Mouse (Mus musculus) thymus, adult 2 months (tissue): Measurements from ENCODE around the gene Tmem30b.
"Not testable (repeated sequence)": the region's sequence is repeated elsewhere in the genome, so short reads cannot be mapped to it uniquely, and the experiment has no call there.

ENCODE experiments used
- CTCF ChIP-seq: fragments of 200-500 bp; IDR thresholded peaks from 2 replicates; pipeline ENCODE4 v1.5.1; 2012; ENCODE audit warnings: mild to moderate bottlenecking, control low read depth, low read length, moderate library complexity, borderline replicate concordance; ENCODE audit not compliant: control insufficient read depth, poor library complexity, insufficient read depth; ENCODE audit errors: extremely low read depth
- POLR2A ChIP-seq: fragments of 200-500 bp; IDR thresholded peaks from 2 replicates; pipeline ENCODE4 v1.6.1; 2012; ENCODE audit warnings: mild to moderate bottlenecking, low read length, control low read depth, moderate library complexity; ENCODE audit not compliant: control insufficient read depth, poor library complexity, insufficient read depth; ENCODE audit errors: extremely low read depth

DNA sequence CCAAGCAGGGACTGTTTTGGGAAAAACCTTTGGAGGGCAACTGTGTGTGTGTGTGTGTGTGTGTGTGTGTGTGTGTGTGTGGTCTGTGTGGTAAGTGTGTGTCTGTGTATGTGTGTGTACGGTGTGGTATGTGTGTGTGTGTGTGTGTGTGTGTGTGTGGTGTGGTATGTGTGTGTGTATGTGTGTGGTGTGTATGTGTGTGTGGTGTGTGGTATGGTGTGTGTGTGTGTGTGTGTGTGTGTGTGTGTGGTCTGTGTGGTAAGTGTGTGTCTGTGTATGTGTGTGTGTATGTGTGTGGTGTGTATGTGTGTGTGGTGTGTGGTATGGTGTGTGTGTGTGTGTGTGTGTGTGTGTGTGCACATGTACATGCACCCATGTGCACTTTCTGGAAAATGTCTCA, 18.1 kb downstream of the Tmem30b start:
- not testable (repeated sequence) for TF ChIP-seq CTCF, POLR2A
